Mouse (Mus musculus): ENCODE results near the gene Cnnm4. TPM values are rescaled to one million over a fixed set of nuclear protein-coding genes. Genes with fewer than 3 reads are reported as not detected.

The Cnnm4 gene
- 4.6 and 5.0 TPM in 2 replicates for total RNA-seq (2012; rRNA removed)
- 3.0 and 3.2 TPM in 2 replicates for total RNA-seq (2014; rRNA removed)
- 3.0 and 3.5 TPM in 2 replicates for polyA plus RNA-seq (2012; ENCODE audit: insufficient read length, low read depth)

- H3K27ac ChIP-seq (ENCODE audit: insufficient read depth, low read depth) = 0 out of 2 replicates have a peak within 1 kb of the TSS, but pooled peaks have one; percentile 14
- DNase-seq (ENCODE audit: extremely low read depth) = peak; percentile 72
- in situ Hi-C loops (cut with MboI; ENCODE audit: low pct_ligation_motif_present, low pct_unique_long_range_greater_than_20kb, low sequenced_read_pairs) = loop anchor here (10.0 kb wide), 2 partner anchors 107 to 147 kb away; partner anchors contain the start of gene Kansl3
- peaks cover 36 to 70% of the 10 kb centered on the region in 2 experiments for H3K4me1 ChIP-seq (ENCODE audit: control insufficient read depth in 1 of 2, insufficient read depth in 2 of 2)
- H3K9me3 ChIP-seq (replicated peaks; ENCODE audit: low read length) = no peaks in the 10 kb centered on the region
- peak within 1 kb of the TSS; percentile 84 for H3K9ac ChIP-seq (ENCODE audit: insufficient read depth, low read depth)
- no peaks in the 10 kb centered on the region for H3K36me3 ChIP-seq (replicated peaks in 1 of 2; ENCODE audit: control insufficient read depth in 1 of 2, insufficient read depth in 1 of 2, low read length in 1 of 2)
- H3K4me3 ChIP-seq (replicated peaks in 1 of 3; ENCODE audit: low read depth in 2 of 3, low read length in 2 of 3, poor library complexity in 1 of 3) = peak within 1 kb of the TSS; percentile 68 to 79 (median 75)
- no peaks in the 10 kb centered on the region for H3K79me2 ChIP-seq (replicated peaks; ENCODE audit: control insufficient read depth, extremely low read depth, insufficient read depth, poor library complexity, severe bottlenecking)
- TF ChIP-seq JUND (conservative IDR thresholded peaks at IDR 0.05; ENCODE audit: low read depth, low read length) (no peak), HCFC1 (IDR thresholded peaks at IDR 0.05; ENCODE audit: low read depth, low read length) (peak; percentile 60), MEF2A (IDR thresholded peaks at IDR 0.05; ENCODE audit: borderline replicate concordance, low read depth, low read length) (0 out of 2 replicates have a peak, but pooled peaks have one; percentile 22), SMC3 (IDR thresholded peaks at IDR 0.05; ENCODE audit: low read depth, low read length) (peak; percentile 39; the same call in 1 of the 2 replicates), NELFE (IDR thresholded peaks at IDR 0.05; ENCODE audit: low read depth, low read length) (peak; percentile 47), MYC (IDR thresholded peaks at IDR 0.05; ENCODE audit: low read depth, low read length) (no peak), MXI1 (IDR thresholded peaks at IDR 0.05; ENCODE audit: low read depth, low read length) (peak; percentile 46; the same call in 1 of the 2 replicates), RAD21 (IDR thresholded peaks at IDR 0.05; ENCODE audit: low read depth, low read length) (peak; percentile 16), ZMIZ1 (IDR thresholded peaks at IDR 0.05; ENCODE audit: low read depth, low read length) (no peak), TCF12 (IDR thresholded peaks at IDR 0.05; ENCODE audit: low read depth, low read length) (peak; percentile 32; the same call in 1 of the 2 replicates), CHD1 (IDR thresholded peaks at IDR 0.05; ENCODE audit: low read depth, low read length) (no peak), CTCF (conservative IDR thresholded peaks at IDR 0.05 in 1 of 2, IDR thresholded peaks at IDR 0.05 in 1 of 2; ENCODE audit: low read depth in 2 of 2, low read length in 2 of 2) (peak in 1 of 2 experiments; percentile 54; a peak in 2 of 4 replicates), NRF1 (IDR thresholded peaks at IDR 0.05; ENCODE audit: low read depth, low read length) (0 out of 2 replicates have a peak, but pooled peaks have one; percentile 3), POLR2A (IDR thresholded peaks at IDR 0.05; ENCODE audit: low read depth, low read length) (peak; percentile 71), KAT2A (IDR thresholded peaks at IDR 0.05; ENCODE audit: insufficient replicate concordance, low read length) (0 out of 2 replicates have a peak, but pooled peaks have one; percentile 4), UBTF (IDR thresholded peaks at IDR 0.05; ENCODE audit: low read depth, low read length) (no peak), IRF4 (IDR thresholded peaks at IDR 0.05; ENCODE audit: low read depth, low read length) (peak; percentile 8; the same call in 1 of the 2 replicates), ELF1 (IDR thresholded peaks at IDR 0.05; ENCODE audit: low read depth, low read length) (peak; percentile 91)
- dilution Hi-C loops (cut with MboI; ENCODE audit: extremely low pct_ligation_motif_present, extremely low pct_unique_long_range_greater_than_20kb, low sequenced_read_pairs) = no loop called here
- H3K4me2 ChIP-seq (ENCODE audit: insufficient read depth, low read depth, poor library complexity, severe bottlenecking) = peak within 1 kb of the TSS; percentile 67
- no peaks in the 10 kb centered on the region for H3K27me3 ChIP-seq (replicated peaks)
These were observed at the start of gene Cnnm4 for GRCm38 (mm10) chr1:36471181-36472105. Cnnm4 (plus strand) TSS chr1:36471620.
